Mouse (Mus musculus) midbrain, embryonic 15.5 days (tissue): Measurements from ENCODE around the gene Ccnl1. TPM values are rescaled to one million over a fixed set of nuclear protein-coding genes. Genes with fewer than 3 reads are reported as not detected.

Experiments used
- ATAC-seq: fragments of 200-750 bp; cut with Nextera tagmentation; replicated peaks from 2 replicates; pipeline ENCODE4 v1.8.0; 2017; ENCODE audit warnings: moderate TSS enrichment
- H3K27ac ChIP-seq: fragments of 300-500 bp; sonication (generic); 2 replicates; pipeline ENCODE4 v1.5.1; 2015; ENCODE audit warnings: mild to moderate bottlenecking, inconsistent platforms
- H3K27me3 ChIP-seq: fragments of 300-500 bp; sonication (generic); replicated peaks from 2 replicates; pipeline ENCODE4 v1.6.1; 2015; ENCODE audit warnings: inconsistent platforms
- H3K36me3 ChIP-seq: fragments of 300-500 bp; sonication (generic); replicated peaks from 2 replicates; pipeline ENCODE4 v1.6.1; 2015; ENCODE audit warnings: inconsistent platforms
- H3K4me1 ChIP-seq: fragments of 300-500 bp; sonication (generic); 2 replicates; pipeline ENCODE4 v1.6.1; 2015; ENCODE audit warnings: inconsistent platforms
- H3K4me2 ChIP-seq: fragments of 300-500 bp; sonication (generic); 2 replicates; pipeline ENCODE4 v1.6.1; 2015; ENCODE audit warnings: inconsistent platforms, mild to moderate bottlenecking, moderate library complexity
- H3K4me3 ChIP-seq: fragments of 300-500 bp; sonication (generic); 2 replicates; pipeline ENCODE4 v1.5.1; 2015; ENCODE audit warnings: mild to moderate bottlenecking, inconsistent platforms
- H3K9ac ChIP-seq: fragments of 300-500 bp; sonication (generic); 2 replicates; pipeline ENCODE4 v1.6.1; 2015; ENCODE audit warnings: mild to moderate bottlenecking, inconsistent platforms
- H3K9me3 ChIP-seq: fragments of 300-500 bp; sonication (generic); 2 replicates; pipeline ENCODE4 v1.6.1; 2016; ENCODE audit warnings: inconsistent platforms
- WGBS: fragments of 180-500 bp; shearing (Covaris S2); methylation state at CpG from one replicate; pipeline ENCODE4 v1.1.7; 2015; ENCODE audit warnings: mixed read lengths; 5-methylcytosine and 5-hydroxymethylcytosine counted together
- polyA plus RNA-seq: library from polyadenylated mRNA; unstranded; fragments of >200 nt; fragmentation: Nextera tagmentation; extraction: Ambion mirVana; gene quantifications from 2 replicates; pipeline ENCODE4 v1.2.1, GENCODE M21; 2015

Gene Ccnl1
- polyA plus RNA-seq, 1 experiment from 2014 or later, result 68.6 TPM

DNA sequence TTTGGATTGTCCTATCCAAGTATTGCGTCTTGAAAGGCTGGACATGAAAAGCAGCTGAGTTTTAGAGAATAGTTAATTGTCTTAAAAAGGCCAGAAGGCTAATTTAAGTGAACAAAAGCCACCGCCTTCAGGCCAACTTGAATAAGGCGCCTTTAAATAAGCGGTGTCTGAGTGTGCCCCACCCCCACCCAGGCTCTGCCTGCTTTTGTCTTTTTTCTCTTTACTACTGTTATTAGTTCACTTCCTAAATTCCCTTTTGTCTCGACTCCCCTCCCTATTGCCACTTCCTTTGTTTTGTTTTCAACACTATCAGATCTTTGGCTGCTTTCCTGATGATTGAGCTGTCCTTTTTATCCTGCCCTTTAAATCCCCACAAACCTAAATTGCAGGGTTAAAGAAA is 17.3 kb upstream of the Ccnl1 start:
- H3K27ac ChIP-seq, result peak overlapping the region; percentile 98
- peak; percentile 31 for ATAC-seq
- H3K9me3 ChIP-seq, result no peaks in the 10 kb centered on the region
- no peaks in the 10 kb centered on the region for H3K27me3 ChIP-seq
- H3K36me3 ChIP-seq, result no peaks in the 10 kb centered on the region
- under 1% methylated on average over 5 of the region's 5 CpGs for WGBS
- H3K4me2 ChIP-seq, result peak overlapping the region; percentile 68
- H3K9ac ChIP-seq, result 0 out of 2 replicates have a peak overlapping the region, but pooled peaks have one; percentile 78
- peak overlapping the region; percentile 67 for H3K4me3 ChIP-seq
- H3K4me1 ChIP-seq, result peaks cover 11% of the 10 kb centered on the region

DNA sequence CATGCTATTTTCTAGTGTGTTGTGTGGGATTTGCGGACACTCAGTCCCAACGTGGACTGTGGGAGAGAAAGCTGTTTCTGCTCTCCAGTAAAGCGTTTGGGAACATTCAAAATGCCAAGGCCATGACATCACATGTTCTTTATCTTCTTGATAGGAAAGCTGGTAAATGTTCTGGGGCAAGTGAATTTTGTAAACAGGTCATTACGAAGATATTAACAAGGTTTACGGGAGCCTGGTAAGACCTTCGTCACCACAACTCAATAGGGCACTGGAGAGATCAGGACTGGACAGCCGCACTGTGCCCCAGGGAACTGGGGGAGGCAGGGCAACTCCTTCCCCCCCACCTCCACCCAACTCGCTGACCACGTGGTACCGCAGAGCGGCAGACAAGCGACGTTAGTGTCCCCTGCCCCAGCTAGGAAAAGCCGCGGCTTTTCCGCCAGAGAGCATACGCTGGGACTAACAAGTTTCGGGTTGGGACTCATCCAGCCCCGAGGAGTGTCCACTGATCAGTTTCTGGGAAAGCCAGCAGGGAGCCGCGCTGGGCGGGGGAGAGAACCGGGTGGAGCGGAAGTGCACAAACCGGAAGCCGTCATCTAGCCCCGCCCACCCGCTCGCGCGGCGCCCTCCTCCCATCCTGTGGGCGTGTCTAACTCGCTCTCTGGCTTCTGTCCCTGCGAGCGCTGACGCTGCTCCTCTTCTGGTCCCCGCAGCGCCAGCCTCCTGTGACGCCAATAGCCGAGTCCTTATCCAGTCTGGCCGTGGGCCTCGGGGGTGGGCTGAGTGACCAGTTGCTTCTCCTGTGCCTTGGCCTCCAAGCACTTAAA is 16.4 kb upstream of the Ccnl1 start:
- WGBS, result under 1% methylated on average over 43 of the region's 43 CpGs
- no peaks in the 10 kb centered on the region for H3K27me3 ChIP-seq
- no peaks in the 10 kb centered on the region for H3K9me3 ChIP-seq
- H3K27ac ChIP-seq, result peak overlapping the region; percentile 98
- ATAC-seq, result peak; percentile 96
- peak overlapping the region; percentile 68 for H3K4me2 ChIP-seq
- peak overlapping the region; percentile 78 for H3K9ac ChIP-seq
- H3K4me3 ChIP-seq, result peak overlapping the region; percentile 67
- H3K36me3 ChIP-seq, result no peaks in the 10 kb centered on the region
- H3K4me1 ChIP-seq, result peaks cover 11% of the 10 kb centered on the region

DNA sequence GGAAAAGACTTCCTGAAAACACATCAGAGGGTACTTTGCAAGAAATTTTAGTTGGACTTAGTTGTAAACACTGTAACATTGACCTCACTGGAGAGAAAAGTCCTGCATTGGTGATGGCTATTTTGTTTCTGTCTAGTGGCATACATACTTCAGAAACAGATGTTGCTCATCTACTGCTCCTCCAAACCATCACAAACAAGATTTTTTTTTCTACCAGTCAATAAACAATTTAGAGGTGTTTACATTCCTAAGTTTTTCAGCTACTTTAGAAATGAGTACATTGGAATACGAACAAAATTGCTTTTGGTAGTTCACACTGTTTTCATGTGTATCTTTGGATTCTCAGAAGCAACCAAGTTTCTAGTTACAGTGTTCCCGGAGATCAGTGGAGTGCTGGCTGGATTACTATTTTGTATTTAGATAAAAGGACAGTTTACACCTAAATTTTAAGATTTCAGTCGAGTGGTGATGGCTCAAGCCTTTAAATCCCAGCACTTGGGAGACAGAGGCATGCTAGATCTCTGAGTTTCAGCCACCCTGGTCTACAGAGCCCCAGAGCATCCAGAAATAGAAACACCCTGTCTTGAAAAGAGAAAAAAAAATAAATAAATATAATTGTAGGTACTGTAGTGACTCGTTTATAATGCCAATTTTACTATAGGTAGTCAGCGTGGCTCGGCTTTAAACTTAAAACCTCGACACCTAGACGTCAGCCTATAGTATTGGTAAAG is 15.6 kb upstream of the Ccnl1 start:
- whole genome bisulfite sequencing, result 43% methylated on average over 8 of the region's 8 CpGs

DNA sequence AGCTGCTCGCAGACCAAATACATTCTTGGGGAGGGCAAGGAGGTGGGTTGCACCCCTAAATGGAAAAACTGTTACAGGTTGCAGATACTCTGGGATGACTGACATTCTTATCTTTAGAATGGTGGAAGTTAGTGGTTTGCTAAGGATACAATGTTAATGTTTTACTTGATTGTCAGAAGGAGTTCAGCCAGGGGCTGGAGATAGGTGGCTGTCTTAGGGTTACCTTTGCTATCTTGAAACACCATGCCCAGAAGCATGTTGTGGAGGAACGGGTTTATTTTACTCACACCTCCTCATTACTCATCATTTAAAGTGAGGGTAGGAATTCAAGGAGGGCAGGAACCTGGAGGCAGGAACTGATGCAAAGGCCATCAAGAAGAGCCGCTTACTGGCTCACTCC is 11.1 kb upstream of the Ccnl1 start:
- Histone ChIP-seq H3K9ac (no peak overlapping the region), H3K4me1 (peaks cover 5% of the 10 kb centered on the region), H3K4me2 (no peak overlapping the region), H3K9me3 (no peaks in the 10 kb centered on the region), H3K4me3 (no peak overlapping the region), H3K27me3 (no peaks in the 10 kb centered on the region), H3K36me3 (no peaks in the 10 kb centered on the region), H3K27ac (no peak overlapping the region)
- 92% methylated on average over 3 of the region's 3 CpGs for WGBS
- no peak for ATAC-seq

More for the DNA sequence above, 15.6 kb upstream of the Ccnl1 start:
- Histone ChIP-seq H3K4me2 (peak overlapping the region; percentile 68), H3K9me3 (no peaks in the 10 kb centered on the region), H3K27ac (peak overlapping the region; percentile 98), H3K9ac (peak overlapping the region; percentile 78), H3K4me1 (peaks cover 11% of the 10 kb centered on the region), H3K27me3 (no peaks in the 10 kb centered on the region), H3K4me3 (peak overlapping the region; percentile 67), H3K36me3 (no peaks in the 10 kb centered on the region)
- ATAC-seq, result no peak

DNA sequence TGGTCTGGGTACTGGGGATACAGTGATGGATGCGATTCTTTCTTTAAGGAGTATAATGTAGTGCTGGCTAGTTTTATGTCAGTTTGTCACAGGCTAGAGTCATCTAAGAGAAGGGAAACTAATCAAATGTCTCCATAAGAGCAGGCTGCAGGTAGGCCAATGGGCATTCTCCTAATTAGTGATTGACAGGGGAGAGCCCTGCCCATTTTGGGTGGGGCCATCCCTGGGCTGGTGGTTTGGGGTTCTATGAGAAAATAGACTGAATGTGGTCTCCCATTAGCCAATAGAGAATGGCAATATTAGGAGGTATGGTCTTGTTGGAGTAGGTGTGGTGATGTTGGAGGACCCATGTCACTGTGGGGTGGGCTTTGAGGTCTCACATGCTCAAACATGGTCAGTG is 8.3 kb upstream of the Ccnl1 start:
- H3K9me3 ChIP-seq, result no peaks in the 10 kb centered on the region
- WGBS, result 90% methylated on average over 1 of the region's 1 CpGs
- no peaks in the 10 kb centered on the region for H3K27me3 ChIP-seq

DNA sequence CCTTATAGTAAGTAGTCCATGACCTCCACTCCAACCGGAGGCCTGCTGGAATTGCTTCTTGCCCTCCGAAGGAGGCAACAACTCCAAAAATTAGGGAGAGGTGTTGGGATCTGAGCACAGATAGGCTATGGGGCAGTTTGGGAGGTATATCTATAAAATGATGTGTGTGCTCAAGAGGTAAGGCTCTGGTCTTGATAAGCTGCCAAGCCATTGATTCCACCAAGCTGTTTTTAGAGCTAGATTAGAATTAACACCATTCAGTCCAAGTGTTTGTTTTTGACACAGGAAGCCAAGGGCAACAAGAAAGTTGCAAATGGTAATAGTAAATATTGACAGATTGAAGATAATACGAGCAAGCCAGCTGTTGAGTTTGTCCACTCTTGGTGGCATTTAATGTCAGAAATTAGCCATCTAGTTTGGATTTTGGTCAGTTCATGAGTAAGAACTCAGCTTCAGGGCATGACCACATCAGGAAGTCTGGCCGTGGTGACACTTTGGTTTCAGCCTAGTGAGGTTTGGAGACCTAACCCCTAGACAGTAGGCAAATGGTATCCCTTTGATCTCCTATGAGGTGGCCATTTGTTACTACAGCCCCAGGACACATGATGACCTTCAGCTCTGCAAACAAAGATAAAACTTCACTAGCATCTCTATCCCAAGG is 4.4 kb upstream of the Ccnl1 start:
- H3K9me3 ChIP-seq, result no peaks in the 10 kb centered on the region
- WGBS, result 90% methylated on average over 4 of the region's 4 CpGs
- H3K27me3 ChIP-seq, result no peaks in the 10 kb centered on the region
- no peak for ATAC-seq
- no peak overlapping the region for H3K9ac ChIP-seq
- no peak overlapping the region for H3K4me3 ChIP-seq
- no peaks in the 10 kb centered on the region for H3K36me3 ChIP-seq
- peaks cover 12% of the 10 kb centered on the region for H3K4me1 ChIP-seq
- no peak overlapping the region for H3K4me2 ChIP-seq
- H3K27ac ChIP-seq, result no peak overlapping the region

More for the DNA sequence above, 8.3 kb upstream of the Ccnl1 start:
- no peak overlapping the region for H3K9ac ChIP-seq
- no peak for ATAC-seq
- no peak overlapping the region for H3K4me2 ChIP-seq
- no peaks in the 10 kb centered on the region for H3K36me3 ChIP-seq
- H3K27ac ChIP-seq, result no peak overlapping the region
- H3K4me1 ChIP-seq, result no peaks in the 10 kb centered on the region
- no peak overlapping the region for H3K4me3 ChIP-seq

DNA sequence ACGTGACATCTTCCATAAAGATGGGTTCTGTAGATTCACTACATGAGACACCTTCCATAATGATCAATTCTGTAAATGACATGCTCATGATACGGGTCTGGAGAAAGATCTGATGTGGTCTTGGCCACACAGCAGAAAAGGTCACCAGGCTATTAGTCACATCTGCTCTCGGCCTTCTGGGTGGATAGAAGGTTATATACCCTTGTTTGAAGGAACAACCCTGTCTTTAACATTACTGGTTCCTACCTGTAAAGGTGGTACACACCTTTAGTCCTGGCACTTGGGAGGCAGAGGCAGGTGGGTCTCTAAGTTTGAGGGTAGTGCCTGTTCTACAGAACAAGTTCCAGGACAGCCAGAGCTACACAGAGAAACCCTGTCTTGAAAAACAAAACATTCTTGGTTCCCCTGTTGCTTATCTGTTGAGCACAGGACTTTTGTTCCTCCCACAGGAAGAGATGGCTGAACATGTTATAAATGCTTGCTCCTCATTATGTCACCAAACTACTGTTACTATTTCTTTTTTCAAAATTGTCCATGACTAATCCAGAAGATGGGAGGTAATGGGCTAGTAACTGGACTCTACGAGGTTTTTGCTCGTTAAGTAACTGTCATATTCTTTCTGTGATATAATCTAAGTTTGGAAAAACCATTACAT is 2.4 kb upstream of the Ccnl1 start:
- Histone ChIP-seq H3K9me3 (no peaks in the 10 kb centered on the region), H3K4me3 (no peak overlapping the region), H3K27me3 (no peaks in the 10 kb centered on the region), H3K4me2 (no peak overlapping the region), H3K4me1 (peaks cover 27% of the 10 kb centered on the region), H3K36me3 (0 out of 2 replicates have a peak, but pooled peaks cover 6% of the 10 kb centered on the region), H3K27ac (no peak overlapping the region), H3K9ac (no peak overlapping the region)
- WGBS, result 96% methylated on average over 5 of the region's 5 CpGs
- ATAC-seq, result no peak

DNA sequence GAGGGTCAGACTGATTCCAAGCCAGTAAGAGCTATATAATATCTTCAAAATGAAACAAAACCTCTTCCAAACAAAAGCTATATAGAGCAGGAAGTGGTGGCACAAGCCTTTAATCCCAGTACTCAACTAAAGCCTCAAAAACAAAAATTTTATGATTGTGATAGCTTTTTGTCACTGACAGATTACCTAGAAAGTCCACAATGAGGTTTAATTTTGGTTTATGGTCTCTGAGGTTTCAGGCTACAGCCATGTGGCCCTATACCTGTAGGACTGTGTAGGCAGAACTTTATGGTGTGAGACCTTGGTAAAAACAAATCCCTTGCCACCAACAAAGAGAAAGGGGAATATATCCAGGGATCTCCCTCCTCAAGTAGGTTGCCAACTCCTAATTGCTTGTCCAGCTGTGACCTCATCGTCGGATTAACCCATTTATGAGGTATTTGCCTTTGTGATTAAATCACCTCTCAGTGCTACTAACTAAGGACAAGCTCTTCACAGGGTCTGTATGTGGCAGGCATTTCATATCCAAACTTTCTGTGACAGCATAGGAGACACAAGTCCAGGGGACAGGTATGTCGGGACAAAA is 1.5 kb upstream of the Ccnl1 start:
- H3K4me1 ChIP-seq, result peaks cover 31% of the 10 kb centered on the region
- no peak for ATAC-seq
- 0 out of 2 replicates have a peak, but pooled peaks cover 6% of the 10 kb centered on the region for H3K36me3 ChIP-seq
- H3K27me3 ChIP-seq, result no peaks in the 10 kb centered on the region
- 73% methylated on average over 3 of the region's 3 CpGs for WGBS
- H3K27ac ChIP-seq, result no peak overlapping the region; the same call in 1 of the 2 replicates
- H3K9ac ChIP-seq, result peak overlapping the region; percentile 98; the same call in 1 of the 2 replicates
- H3K4me2 ChIP-seq, result peak overlapping the region; percentile 57
- H3K4me3 ChIP-seq, result no peak overlapping the region; the same call in 1 of the 2 replicates
- no peaks in the 10 kb centered on the region for H3K9me3 ChIP-seq

DNA sequence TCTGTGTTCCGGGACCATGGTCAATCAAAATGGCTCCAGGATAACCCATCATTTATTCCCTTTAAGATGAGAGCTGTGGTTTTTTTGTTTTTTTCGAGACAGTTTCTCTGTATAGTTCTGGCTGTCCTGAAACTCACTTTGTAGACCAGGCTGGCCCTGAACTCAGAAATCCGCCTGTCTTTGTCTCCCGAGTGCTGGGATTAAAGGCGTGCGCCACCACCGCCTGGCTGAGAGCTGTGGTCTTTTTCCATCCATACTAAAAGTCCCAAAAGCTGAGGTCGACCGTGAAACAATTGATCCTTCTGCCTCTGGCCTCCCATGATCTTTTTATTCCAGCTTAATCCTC is 764 bp upstream of the Ccnl1 start:
- H3K9ac ChIP-seq, result peak overlapping the region; percentile 98
- no peaks in the 10 kb centered on the region for H3K27me3 ChIP-seq
- H3K27ac ChIP-seq, result peak overlapping the region; percentile 99
- peak overlapping the region; percentile 57 for H3K4me2 ChIP-seq
- no peaks in the 10 kb centered on the region for H3K9me3 ChIP-seq
- H3K4me1 ChIP-seq, result peaks cover 36% of the 10 kb centered on the region
- H3K4me3 ChIP-seq, result peak overlapping the region; percentile 94
- H3K36me3 ChIP-seq, result 0 out of 2 replicates have a peak, but pooled peaks cover 8% of the 10 kb centered on the region
- 0 out of 2 replicates have a peak, but pooled peaks have one; percentile 7 for ATAC-seq
- under 1% methylated on average over 9 of the region's 9 CpGs for WGBS

DNA sequence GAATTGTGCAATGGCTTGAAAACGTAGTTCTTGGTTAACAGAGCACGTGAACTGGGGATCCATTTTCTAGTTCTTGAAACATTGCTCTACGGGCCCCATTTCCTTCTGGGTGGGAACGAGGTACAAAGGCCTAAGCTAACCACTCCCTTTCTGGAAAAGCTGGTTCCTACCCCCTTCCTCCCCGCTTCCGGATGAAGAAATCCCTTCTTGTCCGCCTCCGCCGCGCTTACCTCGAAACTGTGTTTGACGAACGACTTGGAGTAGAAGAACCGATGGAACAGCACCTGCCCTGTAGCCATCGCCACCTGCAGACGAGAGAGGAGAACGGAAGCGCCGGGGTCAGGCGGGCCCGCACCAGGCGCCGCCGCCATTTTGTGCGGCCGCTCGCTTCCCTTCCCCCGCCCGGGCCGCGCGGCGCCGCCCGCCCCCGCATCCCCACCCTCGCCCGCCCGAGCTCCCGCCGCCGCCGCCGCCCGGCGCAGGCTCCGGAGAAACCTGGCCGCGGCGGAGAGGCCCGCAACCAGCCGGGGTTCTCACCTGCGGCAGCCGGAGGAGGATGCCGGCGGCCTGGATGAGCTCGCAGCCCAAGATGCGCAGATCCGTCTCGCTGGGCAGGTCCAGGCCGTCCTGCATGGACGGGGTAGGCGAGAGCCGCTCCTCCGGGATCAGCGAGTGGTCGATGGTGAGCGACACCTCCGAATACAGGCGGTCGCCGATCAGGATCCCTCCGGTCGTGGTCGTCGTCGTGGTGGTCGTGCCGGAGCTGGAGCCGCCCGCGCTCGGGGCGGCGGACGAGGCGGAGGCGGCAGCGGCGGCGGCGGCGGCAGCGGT is 563 bp downstream of the Ccnl1 start:
- Histone ChIP-seq H3K9me3 (no peaks in the 10 kb centered on the region), H3K27ac (peak overlapping the region; percentile 99), H3K4me2 (peak overlapping the region; percentile 65), H3K27me3 (no peaks in the 10 kb centered on the region), H3K4me1 (peaks cover 48% of the 10 kb centered on the region), H3K4me3 (peak overlapping the region; percentile 94), H3K9ac (peak overlapping the region; percentile 98), H3K36me3 (0 out of 2 replicates have a peak, but pooled peaks cover 9% of the 10 kb centered on the region)
- ATAC-seq, result peak; percentile 90
- under 1% methylated on average over 71 of the region's 94 CpGs for WGBS
